Mouse (Mus musculus): ENCODE measurements around the gene Auts2. TPM values are rescaled to one million over a fixed set of nuclear protein-coding genes. Genes with fewer than 3 reads are reported as not detected.
A peak's percentile ranks its signal among the peaks of the same experiment; 100 is the strongest.

Auts2 gene
- total RNA-seq, 2 experiments from 2014 or later = 3.3 TPM; not detected in 1

DNA sequence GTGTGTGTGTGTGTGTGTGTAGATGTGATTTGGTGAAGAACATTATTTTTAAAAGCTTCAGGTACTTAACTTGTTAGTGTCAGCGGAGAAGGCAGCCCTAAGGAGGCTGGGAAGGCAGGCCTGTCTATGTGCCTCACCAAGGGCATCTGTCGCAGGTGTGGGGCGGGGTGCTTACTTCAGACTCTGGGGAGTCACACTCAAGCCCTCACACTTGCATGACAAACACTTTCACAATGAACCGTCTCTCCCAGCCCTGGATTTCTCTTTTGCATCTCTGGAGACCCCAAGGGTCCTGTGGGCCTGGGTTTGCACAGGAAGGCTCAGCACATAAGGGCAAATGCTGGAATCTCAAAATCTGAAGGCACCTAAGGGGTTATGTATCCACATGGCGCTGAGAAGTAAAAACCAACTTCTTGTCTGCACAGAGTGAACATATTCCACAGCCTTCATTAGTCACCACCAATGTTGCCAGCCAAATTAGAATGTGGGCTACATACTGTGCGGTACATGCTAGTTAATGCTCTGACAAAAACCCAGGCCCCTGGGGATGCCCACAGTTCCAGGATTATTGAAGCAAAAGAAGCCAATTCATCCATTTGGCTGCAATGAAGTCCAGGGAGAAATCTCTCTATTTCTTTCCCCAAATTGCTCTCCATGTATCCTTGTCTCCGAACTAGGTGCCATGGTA, 1093.8 kb downstream of the Auts2 start:
- ATAC-seq (replicated peaks; ENCODE audit: low FRiP score, low TSS enrichment, poor library complexity, severe bottlenecking) = no peak

GRCm38 (mm10) chr5:131435239-131435876, 1107.8 kb downstream of the Auts2 start:
- ATAC-seq (replicated peaks; ENCODE audit: low FRiP score, low TSS enrichment, poor library complexity, severe bottlenecking) = no peak

DNA sequence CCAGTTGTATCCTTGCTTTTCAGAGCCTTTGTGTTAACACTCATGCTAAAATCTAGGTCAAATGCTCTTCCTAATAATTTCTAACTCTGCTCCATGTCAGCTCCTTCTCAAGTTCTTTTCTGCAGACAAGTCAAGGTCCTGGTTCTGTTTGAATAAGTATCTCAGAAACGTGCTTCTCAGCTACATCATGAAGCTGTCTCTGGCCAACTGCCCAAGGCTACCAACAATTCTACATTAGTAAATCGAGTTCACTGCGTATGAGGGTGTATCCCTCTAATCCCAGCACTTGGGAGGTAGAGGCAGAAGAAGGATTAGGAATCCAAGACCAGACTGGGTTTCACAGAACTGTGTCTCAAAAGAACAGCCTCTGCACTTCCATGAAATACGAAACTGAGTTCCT, 1109.9 kb downstream of the Auts2 start:
- ATAC-seq (replicated peaks; ENCODE audit: low FRiP score, low TSS enrichment, poor library complexity, severe bottlenecking) = no peak

DNA sequence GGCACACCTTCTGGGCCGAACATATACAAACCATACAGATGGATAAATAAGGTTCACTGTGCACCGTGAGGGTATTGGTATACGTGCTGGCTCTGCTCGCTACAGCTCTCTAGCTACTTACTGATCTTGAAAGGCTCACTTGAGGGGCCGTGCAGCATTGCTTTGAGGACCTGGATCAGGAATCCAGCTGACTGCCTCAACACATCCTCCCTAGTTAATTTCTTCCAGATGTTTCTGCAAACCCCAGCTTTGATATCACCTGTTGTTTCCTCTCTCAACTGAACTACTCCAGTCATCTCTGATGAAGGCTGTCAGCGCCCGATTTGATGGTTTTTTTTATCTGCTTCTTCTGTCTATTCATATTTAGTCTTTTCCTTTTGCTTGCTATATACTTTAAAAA, 1111.2 kb downstream of the Auts2 start:
- no peak for ATAC-seq (replicated peaks; ENCODE audit: low FRiP score, low TSS enrichment, poor library complexity, severe bottlenecking)

DNA sequence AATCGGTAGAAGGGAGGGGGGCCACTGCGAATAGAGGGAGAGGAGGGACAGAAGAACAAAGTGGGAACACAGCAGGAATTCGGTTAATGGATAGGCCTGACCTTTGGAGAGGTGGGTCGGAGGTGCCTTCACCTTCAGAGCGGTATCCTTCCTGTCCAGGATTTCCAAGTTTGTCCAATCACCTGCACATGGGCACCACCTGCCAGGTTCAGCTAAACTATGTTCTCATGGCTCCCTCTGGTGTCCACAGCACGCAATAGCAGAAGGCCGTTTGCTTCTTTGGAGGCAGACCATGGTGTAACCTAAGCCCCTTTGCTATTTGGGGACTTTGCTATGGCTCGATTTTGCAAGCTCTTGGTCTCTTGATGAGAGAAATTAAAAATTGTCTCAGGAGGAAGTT, 1113.0 kb downstream of the Auts2 start:
- ATAC-seq (replicated peaks; ENCODE audit: low FRiP score, low TSS enrichment, poor library complexity, severe bottlenecking) = 0 out of 2 replicates have a peak, but pooled peaks have one; percentile 65

GRCm38 (mm10) chr5:131429563-131429962, 1113.6 kb downstream of the Auts2 start:
- no peak for ATAC-seq (replicated peaks; ENCODE audit: low FRiP score, low TSS enrichment, poor library complexity, severe bottlenecking)

DNA sequence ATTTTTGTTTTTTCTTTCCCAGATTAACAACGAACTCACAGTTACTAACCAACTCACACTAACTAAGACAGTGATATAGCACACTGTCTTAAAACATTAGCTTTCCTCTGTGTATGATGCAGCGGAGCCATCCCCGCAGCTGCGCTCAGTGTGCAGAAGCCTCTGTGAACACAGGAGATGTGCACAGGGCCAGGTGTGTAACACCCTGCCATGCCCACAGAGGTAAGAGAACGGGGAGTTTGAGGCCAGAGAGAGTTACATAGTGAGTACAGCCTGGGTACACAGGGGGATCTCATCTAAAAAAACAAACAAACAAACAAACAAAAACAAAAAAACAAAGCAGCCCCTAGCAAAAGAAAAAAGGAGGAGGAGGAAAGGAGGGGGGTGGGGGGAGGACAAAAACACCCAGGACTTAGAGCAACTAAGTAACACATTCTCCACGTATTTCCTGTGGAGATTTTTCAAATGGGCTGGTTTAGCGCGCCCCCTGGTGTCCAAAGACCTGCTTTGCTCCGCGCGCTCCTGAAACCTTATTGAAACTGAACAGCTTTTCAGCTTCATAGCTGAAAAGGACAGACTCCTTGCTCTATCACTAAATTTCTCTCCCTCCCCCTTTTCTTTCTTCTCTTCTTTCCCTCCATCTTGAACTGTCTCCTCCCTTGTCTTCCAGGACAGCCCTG, 1115.3 kb downstream of the Auts2 start:
- peak; percentile 68; the same call in 1 of the 2 replicates for ATAC-seq (replicated peaks; ENCODE audit: low FRiP score, low TSS enrichment, poor library complexity, severe bottlenecking)

DNA sequence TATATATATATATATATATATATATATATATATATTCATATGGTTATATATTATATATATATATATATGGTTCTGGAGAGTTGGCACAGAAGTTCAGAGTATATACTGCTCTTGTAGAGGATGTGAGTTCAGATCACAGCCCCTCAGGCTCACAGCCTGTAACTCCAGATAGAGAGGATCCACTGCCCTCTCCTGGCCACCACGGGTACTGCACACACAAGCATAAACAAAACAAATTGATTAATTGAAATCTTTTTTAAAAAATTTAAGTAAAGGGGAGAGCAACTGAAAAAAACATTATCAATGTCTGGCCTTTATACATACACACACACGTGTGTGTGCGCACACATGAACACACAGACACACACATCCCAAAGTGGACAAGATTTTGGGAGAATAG, 1120.4 kb downstream of the Auts2 start:
- no peak for ATAC-seq (replicated peaks; ENCODE audit: low FRiP score, low TSS enrichment, poor library complexity, severe bottlenecking)

GRCm38 (mm10) chr5:131420406-131420805, 1122.7 kb downstream of the Auts2 start:
- ATAC-seq (replicated peaks; ENCODE audit: low FRiP score, low TSS enrichment, poor library complexity, severe bottlenecking) = no peak

GRCm38 (mm10) chr5:131415902-131416545, 1127.1 kb downstream of the Auts2 start:
- no peak for ATAC-seq (replicated peaks; ENCODE audit: low FRiP score, low TSS enrichment, poor library complexity, severe bottlenecking)

GRCm38 (mm10) chr5:131398250-131398649, 1144.9 kb downstream of the Auts2 start:
- ATAC-seq (replicated peaks; ENCODE audit: low FRiP score, low TSS enrichment, poor library complexity, severe bottlenecking) = no peak

DNA sequence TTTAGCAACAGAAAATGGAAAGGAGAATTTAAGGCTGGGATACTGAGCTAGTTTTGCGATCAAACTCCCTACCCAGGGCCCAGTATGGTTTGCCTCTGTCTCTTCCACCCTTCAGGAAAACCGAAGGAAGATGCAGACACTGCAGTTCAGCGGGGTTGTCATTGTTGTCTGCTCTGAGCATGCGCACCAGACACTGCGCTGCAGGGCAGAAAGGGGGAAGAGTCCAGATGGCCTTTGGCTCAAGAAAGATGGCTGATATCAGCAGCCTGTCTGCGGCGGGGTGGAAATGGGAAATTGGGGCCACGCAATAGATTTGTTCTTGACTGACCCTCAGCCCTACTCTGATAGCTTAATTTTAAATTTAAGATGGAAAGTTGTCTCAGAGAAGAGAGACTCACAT, 1147.4 kb downstream of the Auts2 start:
- ATAC-seq (replicated peaks; ENCODE audit: low FRiP score, low TSS enrichment, poor library complexity, severe bottlenecking) = no peak

Data from megakaryocyte-erythroid progenitor cell, adult 5-6 weeks (primary cell).